Comparison of ENCODE assay signal across 8 mouse cellular contexts in the genomic region with DNA sequence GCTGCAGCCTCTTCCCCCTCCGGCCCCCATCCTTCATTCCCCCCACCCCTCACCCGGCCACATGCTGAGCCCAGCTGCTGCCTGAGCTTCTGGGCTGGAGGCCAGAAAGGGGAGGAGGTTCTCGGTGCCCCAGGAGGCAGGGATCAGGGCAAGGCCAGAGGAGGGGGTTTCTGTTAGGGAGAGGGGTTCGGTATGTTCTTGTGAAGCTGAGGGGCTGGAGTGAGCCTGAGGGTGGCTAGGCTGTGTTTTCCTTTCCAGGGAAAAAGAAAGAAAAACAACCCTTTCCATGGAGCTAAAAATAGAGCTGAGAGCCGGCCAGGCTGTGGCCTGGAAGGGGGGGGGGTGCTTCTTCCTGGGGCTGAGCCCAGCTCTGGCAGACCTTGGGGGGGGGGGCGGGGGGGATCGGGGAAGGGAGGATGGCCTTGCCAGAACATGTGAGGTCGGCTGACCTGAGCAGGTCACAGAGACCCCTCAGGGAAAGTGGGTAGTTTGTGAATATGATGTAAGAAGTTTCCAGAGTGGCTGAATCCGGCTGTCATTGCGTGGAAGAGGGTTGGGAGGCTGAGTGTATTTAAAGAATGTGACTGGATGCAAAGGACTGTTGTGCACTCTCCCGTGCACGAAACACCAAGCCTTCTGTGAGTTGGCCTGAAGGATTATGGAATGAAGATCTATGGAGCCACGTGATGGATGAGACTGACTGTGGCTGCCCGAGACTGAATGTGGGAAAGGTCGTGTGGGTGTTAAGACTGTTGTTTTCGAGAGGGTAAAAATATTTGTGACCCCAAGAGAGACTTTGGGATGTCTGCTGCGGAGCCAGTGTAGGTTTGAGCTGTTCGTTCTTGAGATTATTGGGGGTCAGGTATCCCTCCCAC. TPM values are rescaled to one million over a fixed set of nuclear protein-coding genes. Genes with fewer than 3 reads are reported as not detected.
DNase-seq lines count a peak whose midpoint lies in the region; ATAC-seq lines count a peak whose summit lies in the region.

No protein-coding gene starts in this region.

- H3K9me3 ChIP-seq in erythroblast, embryonic 14.5 days (ENCODE audit: control insufficient read depth, low read length) = no peaks in the 10 kb centered on the region
- no peaks in the 10 kb centered on the region for H3K9me3 ChIP-seq in hindbrain, embryonic 14.5 days (ENCODE audit: control insufficient read depth, low read length)

- peaks cover 42% of the 10 kb centered on the region for H3K27me3 ChIP-seq in erythroblast, embryonic 14.5 days (ENCODE audit: control insufficient read depth)
- H3K27me3 ChIP-seq in hindbrain, embryonic 14.5 days (ENCODE audit: control insufficient read depth, insufficient read depth, low read length) = no peaks in the 10 kb centered on the region

- H3K4me2 ChIP-seq in hindbrain, embryonic 14.5 days (replicated peaks) = peak overlapping the region; percentile 74

- H3K9ac ChIP-seq in hindbrain, embryonic 14.5 days = peak overlapping the region; percentile 66

- DNase-seq in cerebellum, adult 9-11 months = peak; percentile 89
- peak; percentile 90 for DNase-seq in gastrocnemius, adult 18-20 months (ENCODE audit: low spot score)
- DNase-seq in hindbrain, embryonic 14.5 days (ENCODE audit: low spot score) = peak; percentile 61
- DNase-seq in left cerebral cortex, postnatal 25 days (ENCODE audit: low spot score in 2 of 2) = peak; percentile 69 to 87
- peak; percentile 82 for DNase-seq in mesoderm, embryonic 11.5 days (ENCODE audit: low read depth, low spot score)
- DNase-seq in right cerebral cortex, postnatal 36 days (ENCODE audit: low spot score in 2 of 2) = peak; percentile 60 to 80

- under 1% methylated on average over 16 of the region's 18 CpGs for WGBS in hindbrain, embryonic 14.5 days

- peaks cover 44% of the 10 kb centered on the region for H3K4me1 ChIP-seq in erythroblast, embryonic 14.5 days (ENCODE audit: control insufficient read depth)
- H3K4me1 ChIP-seq in hindbrain, embryonic 14.5 days (replicated peaks; ENCODE audit: control insufficient read depth, insufficient read depth, low read length) = peaks cover 42% of the 10 kb centered on the region

- no peak for ATAC-seq in erythroblast, adult 5-6 weeks (replicated peaks; ENCODE audit: low FRiP score, poor library complexity, severe bottlenecking)
- ATAC-seq in hindbrain, embryonic 14.5 days (ENCODE audit: low FRiP score) = peak; percentile 14; the same call in 1 of the 2 replicates

- peaks cover 12% of the 10 kb centered on the region for H3K36me3 ChIP-seq in erythroblast, embryonic 14.5 days (ENCODE audit: control insufficient read depth)
- H3K36me3 ChIP-seq in hindbrain, embryonic 14.5 days (replicated peaks; ENCODE audit: control insufficient read depth, insufficient read depth) = peaks cover 4% of the 10 kb centered on the region; the same call in 1 of the 2 replicates

- intact Hi-C loops in left cerebral cortex, postnatal 25 days (cut with DNase I) = loop anchor here (1.0 kb wide), 2 partner anchors 14 to 32 kb away; no protein-coding TSS in a partner anchor

- peak overlapping the region; percentile 95 for H3K27ac ChIP-seq in hindbrain, embryonic 14.5 days

- peak overlapping the region; percentile 59 for H3K4me3 ChIP-seq in erythroblast, embryonic 14.5 days (replicated peaks)
- H3K4me3 ChIP-seq in hindbrain, embryonic 14.5 days (replicated peaks; ENCODE audit: low read length) = peak overlapping the region; percentile 52

RNA-seq across cellular contexts. Expression of gene Lzts2, which starts 2.4 kb away (rescaled TPM):
- polyA plus RNA-seq in erythroblast, embryonic 14.5 days (2012) = 0.29 and 0.33 TPM in 2 replicates
- not detected in 2 replicates for total RNA-seq in erythroblast, adult 5-6 weeks (2015; ENCODE audit: low replicate concordance)
- total RNA-seq in erythroblast, adult 5-6 weeks (2017; ENCODE audit: low replicate concordance) = 0.42 and 0.60 TPM in 2 replicates
- 10 to 100 TPM; 17.5 to 25.8 TPM for total RNA-seq in gastrocnemius, adult 18-20 months (2021)
- 18.8 and 20.1 TPM in 2 replicates for polyA plus RNA-seq in hindbrain, embryonic 14.5 days (2014; fragmentation: Nextera tagmentation; extraction: Ambion mirVana)
- total RNA-seq in left cerebral cortex, postnatal 25 days (2021) = 10 to 100 TPM; 30.8 to 32.2 TPM

RNA-seq across cellular contexts. Expression of gene Mrpl43, which starts 10.3 kb away (rescaled TPM):
- polyA plus RNA-seq in erythroblast, embryonic 14.5 days (2012) = 7.0 and 7.7 TPM in 2 replicates
- 9.2 and 14.0 TPM in 2 replicates for total RNA-seq in erythroblast, adult 5-6 weeks (2015; ENCODE audit: low replicate concordance)
- 8.0 and 11.6 TPM in 2 replicates for total RNA-seq in erythroblast, adult 5-6 weeks (2017; ENCODE audit: low replicate concordance)
- 10 to 100 TPM; 34.2 to 35.3 TPM for total RNA-seq in gastrocnemius, adult 18-20 months (2021)
- polyA plus RNA-seq in hindbrain, embryonic 14.5 days (2014; fragmentation: Nextera tagmentation; extraction: Ambion mirVana) = 75.8 and 85.4 TPM in 2 replicates
- total RNA-seq in left cerebral cortex, postnatal 25 days (2021) = 10 to 100 TPM; 40.2 to 44.2 TPM

RNA-seq across cellular contexts. Expression of gene Twnk, which starts 11.1 kb away (rescaled TPM):
- 0.17 and 0.29 TPM in 2 replicates for polyA plus RNA-seq in erythroblast, embryonic 14.5 days (2012)
- total RNA-seq in erythroblast, adult 5-6 weeks (2015; ENCODE audit: low replicate concordance) = 0.84 and 3.5 TPM in 2 replicates
- total RNA-seq in erythroblast, adult 5-6 weeks (2017; ENCODE audit: low replicate concordance) = 1.9 and 5.2 TPM in 2 replicates
- 10 to 100 TPM; 17.8 to 20.8 TPM for total RNA-seq in gastrocnemius, adult 18-20 months (2021)
- 7.1 and 9.4 TPM in 2 replicates for polyA plus RNA-seq in hindbrain, embryonic 14.5 days (2014; fragmentation: Nextera tagmentation; extraction: Ambion mirVana)
- total RNA-seq in left cerebral cortex, postnatal 25 days (2021) = 10 to 100 TPM; 14.0 to 15.7 TPM

RNA-seq across cellular contexts. Expression of gene Sema4g, which starts 27.7 kb away (rescaled TPM):
- polyA plus RNA-seq in erythroblast, embryonic 14.5 days (2012) = 0.05 TPM in 2 replicates
- not detected in 2 replicates for total RNA-seq in erythroblast, adult 5-6 weeks (2015; ENCODE audit: low replicate concordance)
- total RNA-seq in erythroblast, adult 5-6 weeks (2017; ENCODE audit: low replicate concordance) = 0.09 TPM in 1 of 2 replicates, not detected in the other
- under 1 TPM; 0.16 to 0.19 TPM for total RNA-seq in gastrocnemius, adult 18-20 months (2021)
- 19.4 and 19.5 TPM in 2 replicates for polyA plus RNA-seq in hindbrain, embryonic 14.5 days (2014; fragmentation: Nextera tagmentation; extraction: Ambion mirVana)
- total RNA-seq in left cerebral cortex, postnatal 25 days (2021) = 10 to 100 TPM; 19.7 to 21.6 TPM

RNA-seq across cellular contexts. Expression of gene Pdzd7, which starts 28.9 kb away (rescaled TPM):
- not detected in 2 replicates for polyA plus RNA-seq in erythroblast, embryonic 14.5 days (2012)
- not detected in 2 replicates for total RNA-seq in erythroblast, adult 5-6 weeks (2015; ENCODE audit: low replicate concordance)
- total RNA-seq in erythroblast, adult 5-6 weeks (2017; ENCODE audit: low replicate concordance) = 0.28 TPM in 1 of 2 replicates, not detected in the other
- total RNA-seq in gastrocnemius, adult 18-20 months (2021) = 1 to 10 TPM; 4.7 to 5.4 TPM
- polyA plus RNA-seq in hindbrain, embryonic 14.5 days (2014; fragmentation: Nextera tagmentation; extraction: Ambion mirVana) = 2.5 and 2.9 TPM in 2 replicates
- 1 to 10 TPM; 4.2 to 4.6 TPM for total RNA-seq in left cerebral cortex, postnatal 25 days (2021)

Comparison
In these comparisons a context has a peak if more than half of its experiments do, and no peak if none do; other contexts are left out.
1. RNA of gene Lzts2, which starts 2.4 kb away (total RNA-seq): 30.8 to 32.2 TPM in left cerebral cortex, postnatal 25 days and 17.5 to 25.8 TPM in gastrocnemius, adult 18-20 months; 0.42 to 0.60 TPM in erythroblast, adult 5-6 weeks; every median in the first group is over 10 times any median in the second.
2. Peak in every context shown above with its lines, with median percentiles within 50 percentile points of each other: DNase-seq.